Mouse (Mus musculus) E14TG2a.4 (cell line): ENCODE results near the gene Zpr1.
"Not testable (repeated sequence)": the region's sequence is repeated elsewhere in the genome, so short reads cannot be mapped to it uniquely, and the experiment has no call there.

Source experiments
- H3K27me3 ChIP-seq: 2 replicates; pipeline ENCODE4 v1.6.1; 2014; ENCODE audit warnings: low read length, control low read depth; ENCODE audit not compliant: insufficient read depth
- H3K36me3 ChIP-seq: 2 replicates; pipeline ENCODE4 v1.6.1; 2014; ENCODE audit warnings: low read length, control low read depth; ENCODE audit not compliant: insufficient read depth
- H3K4me1 ChIP-seq: replicated peaks from 2 replicates; pipeline ENCODE4 v1.6.1; 2014; ENCODE audit warnings: low read depth, low read length, control low read depth
- H3K4me3 ChIP-seq: replicated peaks from 2 replicates; pipeline ENCODE4 v1.5.1; 2014; ENCODE audit warnings: mild to moderate bottlenecking, low read length
- H3K9me3 ChIP-seq: 2 replicates; pipeline ENCODE4 v1.6.1; 2014; ENCODE audit warnings: low read length, control low read depth
- CTCF ChIP-seq: conservative IDR thresholded peaks from 2 replicates; pipeline ENCODE4 v1.5.1; 2014; ENCODE audit warnings: low read length
- NANOG ChIP-seq: IDR thresholded peaks from 2 replicates; pipeline ENCODE4 v1.6.1; 2014; ENCODE audit warnings: borderline replicate concordance, low read length, mixed read lengths
- POU5F1 ChIP-seq: IDR thresholded peaks from 2 replicates; pipeline ENCODE4 v1.6.1; 2014; ENCODE audit warnings: low read length, borderline replicate concordance

Zpr1 gene

DNA sequence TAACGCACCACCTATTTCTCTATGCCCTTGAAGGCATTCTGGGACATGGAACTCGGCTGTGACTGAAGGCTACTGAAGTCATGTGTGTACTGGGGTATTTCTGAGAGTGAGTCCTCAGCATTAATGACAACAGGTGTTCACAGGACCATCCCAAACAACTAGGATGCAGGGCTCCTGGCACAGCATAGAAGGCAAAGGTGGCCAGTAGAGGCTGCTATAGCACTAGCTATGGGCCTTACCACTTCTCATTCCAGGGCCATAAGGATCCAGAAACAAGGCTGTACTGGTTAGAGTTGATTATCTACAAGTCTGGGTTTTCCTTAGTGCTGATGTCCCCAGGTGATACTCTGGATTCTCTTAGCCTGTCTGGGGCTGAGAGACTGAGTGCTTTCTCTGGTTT lies 42.1 kb downstream of the Zpr1 start:
- Histone ChIP-seq H3K4me1 (peaks cover 24% of the 10 kb centered on the region), H3K27me3 (peaks cover 17% of the 10 kb centered on the region), H3K4me3 (no peak overlapping the region), H3K9me3 (peaks cover 7% of the 10 kb centered on the region), H3K36me3 (no peaks in the 10 kb centered on the region)
- TF ChIP-seq NANOG (no peak), CTCF (no peak), POU5F1 (no peak)

DNA sequence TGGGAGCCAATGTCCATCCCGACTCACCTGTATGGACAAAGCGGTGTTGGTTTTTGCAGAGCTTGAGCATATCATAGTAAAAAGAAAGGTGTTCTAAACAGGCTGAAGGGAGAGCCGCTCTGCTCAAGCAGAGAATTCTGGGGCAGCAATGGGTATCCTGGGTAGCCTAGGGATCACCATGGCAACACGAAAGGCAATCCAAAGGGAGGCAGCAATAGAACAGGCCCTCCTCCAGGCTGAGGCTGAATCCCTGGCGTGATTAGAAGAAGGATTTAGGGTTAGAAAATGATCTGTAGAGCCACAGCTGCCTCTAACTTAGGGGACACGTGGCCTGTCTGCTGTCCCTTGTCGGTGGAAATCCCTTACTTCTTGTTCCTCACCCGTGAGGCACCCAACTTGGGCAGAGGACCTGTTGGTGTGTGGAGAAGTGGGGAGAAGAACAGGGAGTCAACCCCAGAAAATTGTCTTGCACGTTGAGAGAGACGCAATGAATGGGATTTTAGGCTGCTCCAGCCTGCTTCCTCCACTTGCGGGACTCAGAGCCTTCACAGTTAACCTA lies 43.0 kb downstream of the Zpr1 start:
- H3K27me3 ChIP-seq = peaks cover 14% of the 10 kb centered on the region; the same call in 1 of the 2 replicates
- H3K4me3 ChIP-seq = no peak overlapping the region
- peaks cover 13% of the 10 kb centered on the region for H3K9me3 ChIP-seq
- H3K4me1 ChIP-seq = peaks cover 24% of the 10 kb centered on the region
- TF ChIP-seq CTCF = no peak
- TF ChIP-seq NANOG = no peak
- TF ChIP-seq POU5F1 = no peak
- H3K36me3 ChIP-seq = no peaks in the 10 kb centered on the region

- Histone ChIP-seq H3K9me3 (peaks cover 13% of the 10 kb centered on the region), H3K27me3 (peaks cover 16% of the 10 kb centered on the region), H3K4me3 (no peak overlapping the region), H3K4me1 (peaks cover 24% of the 10 kb centered on the region), H3K36me3 (no peaks in the 10 kb centered on the region)
- TF ChIP-seq CTCF = no peak
- no peak for TF ChIP-seq NANOG
- TF ChIP-seq POU5F1 = no peak
Measured at GRCm38 (mm10) chr9:46316388-46316787, 43.5 kb downstream of the Zpr1 start.

DNA sequence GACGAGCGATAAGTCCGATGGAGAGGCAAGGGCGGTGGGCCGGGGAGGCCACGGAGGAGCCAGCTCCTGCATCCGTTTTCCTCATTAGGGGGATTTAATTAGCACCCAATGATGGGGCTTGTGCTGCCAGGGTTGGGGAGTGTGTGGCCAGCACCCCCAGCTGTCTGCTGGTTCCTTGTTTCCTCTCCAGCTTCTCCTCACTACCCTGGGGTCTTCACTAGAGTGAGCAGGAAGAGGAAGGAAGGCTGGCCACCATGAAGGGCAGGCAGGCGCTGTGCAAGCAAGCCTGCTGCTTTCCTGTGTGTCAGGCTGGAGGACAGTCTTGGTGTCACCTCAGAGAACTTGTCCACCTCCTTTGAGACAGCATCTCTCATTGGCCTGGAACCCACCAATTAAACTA lies 44.0 kb downstream of the Zpr1 start:
- Histone ChIP-seq H3K4me1 (peaks cover 24% of the 10 kb centered on the region), H3K27me3 (peaks cover 21% of the 10 kb centered on the region), H3K36me3 (no peaks in the 10 kb centered on the region), H3K9me3 (peaks cover 13% of the 10 kb centered on the region), H3K4me3 (no peak overlapping the region)
- no peak for TF ChIP-seq POU5F1
- no peak for TF ChIP-seq NANOG
- no peak for TF ChIP-seq CTCF

- Histone ChIP-seq H3K9me3 (peaks cover 13% of the 10 kb centered on the region), H3K4me1 (peaks cover 24% of the 10 kb centered on the region), H3K4me3 (no peak overlapping the region), H3K27me3 (peaks cover 26% of the 10 kb centered on the region), H3K36me3 (no peaks in the 10 kb centered on the region)
- no peak for TF ChIP-seq POU5F1
- TF ChIP-seq CTCF = peak; percentile 75
- no peak for TF ChIP-seq NANOG
Measured at GRCm38 (mm10) chr9:46317957-46318356, 45.1 kb downstream of the Zpr1 start.

DNA sequence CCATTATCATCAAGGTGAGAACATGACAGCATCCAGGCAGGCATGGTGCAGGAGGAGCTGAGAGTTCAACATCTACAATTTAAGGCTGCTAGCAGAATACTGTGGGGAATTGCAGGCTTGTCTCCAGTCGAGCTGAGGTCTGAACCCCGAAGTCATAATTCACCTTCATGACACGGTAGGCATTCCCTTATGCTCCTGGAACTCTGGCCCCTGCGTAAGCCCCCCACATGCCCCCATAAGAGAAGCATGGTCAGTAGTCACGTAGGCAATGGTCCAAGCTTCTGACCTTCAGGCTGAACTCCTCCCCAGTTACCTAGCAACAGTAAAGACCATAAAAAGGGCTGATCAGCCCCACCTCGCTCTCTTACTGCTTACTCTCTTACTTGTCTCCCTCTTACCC lies 47.0 kb downstream of the Zpr1 start, which contains the start of gene 4931429L15Rik:
Gene 4931429L15Rik, minus strand, starts transcription at position 101 of the 400 bp plus-strand sequence.
- H3K9me3 ChIP-seq = peaks cover 13% of the 10 kb centered on the region
- not testable (repeated sequence) for H3K4me3 ChIP-seq, H3K36me3 ChIP-seq
- peaks cover 28% of the 10 kb centered on the region for H3K27me3 ChIP-seq
- H3K4me1 ChIP-seq = peaks cover 19% of the 10 kb centered on the region

GRCm38 (mm10) chr9:46320461-46320860 lies 47.6 kb downstream of the Zpr1 start:
- Histone ChIP-seq H3K4me3 (no peak overlapping the region), H3K4me1 (peaks cover 20% of the 10 kb centered on the region), H3K27me3 (peaks cover 28% of the 10 kb centered on the region), H3K36me3 (no peaks in the 10 kb centered on the region), H3K9me3 (peaks cover 13% of the 10 kb centered on the region)
- no peak for TF ChIP-seq NANOG

DNA sequence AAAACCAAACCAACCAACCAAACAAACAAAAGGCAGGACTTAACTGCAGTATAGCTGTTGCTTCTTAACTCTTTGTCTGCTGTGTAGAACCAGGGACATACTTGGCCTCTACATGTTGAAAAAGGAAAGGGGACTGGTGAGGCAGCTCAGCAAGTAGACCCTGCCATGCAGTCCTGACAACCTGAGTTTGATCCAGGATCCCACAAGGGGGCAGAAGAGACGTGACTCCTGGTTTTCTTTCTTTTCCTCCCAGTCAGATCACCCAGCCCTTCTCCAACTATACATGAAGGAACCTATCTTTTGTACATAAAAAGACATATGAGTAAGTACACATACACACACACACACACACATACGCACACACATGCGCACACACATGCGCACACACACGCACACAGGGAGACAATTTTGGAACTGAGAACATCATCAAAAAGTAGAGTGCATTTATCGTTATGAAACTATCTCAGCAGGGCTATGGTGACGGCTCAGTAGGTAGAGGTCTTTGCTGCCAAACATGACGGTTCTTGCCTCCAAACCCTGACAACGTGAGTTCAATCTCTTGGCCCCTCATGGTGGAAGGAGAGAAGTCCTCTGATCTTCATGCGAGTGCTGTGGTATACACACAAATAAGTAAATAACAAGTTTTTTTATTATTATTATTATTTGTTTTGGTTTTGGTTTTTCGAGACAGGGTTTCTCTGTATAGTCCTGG lies 54.0 kb downstream of the Zpr1 start:
- H3K4me1 ChIP-seq = peaks cover 50% of the 10 kb centered on the region
- H3K27me3 ChIP-seq = peaks cover 20% of the 10 kb centered on the region
- no peak overlapping the region for H3K4me3 ChIP-seq
- H3K9me3 ChIP-seq = no peaks in the 10 kb centered on the region
- H3K36me3 ChIP-seq = no peaks in the 10 kb centered on the region
- TF ChIP-seq NANOG (no peak), CTCF (0 out of 2 replicates have a peak, but pooled peaks have one; percentile 7)

GRCm38 (mm10) chr9:46327706-46328571 lies 55.1 kb downstream of the Zpr1 start:
- peak overlapping the region; percentile 80 for H3K4me3 ChIP-seq
- H3K4me1 ChIP-seq = peaks cover 50% of the 10 kb centered on the region
- H3K9me3 ChIP-seq = no peaks in the 10 kb centered on the region
- H3K36me3 ChIP-seq = no peaks in the 10 kb centered on the region
- TF ChIP-seq NANOG (no peak), CTCF (peak; percentile 74)
- peaks cover 14% of the 10 kb centered on the region; the same call in 1 of the 2 replicates for H3K27me3 ChIP-seq
